Mouse (Mus musculus): Measurements from ENCODE around the gene Atxn1.

Atxn1 gene

GRCm38 (mm10) chr13:45894234-45894633 lies 70.6 kb downstream of the Atxn1 start:
- no peak for DNase-seq

- no peak for DNase-seq
Measured at GRCm38 (mm10) chr13:45891073-45891472, 73.7 kb downstream of the Atxn1 start.

- DNase-seq: no peak
Measured at GRCm38 (mm10) chr13:45888953-45889749, 75.7 kb downstream of the Atxn1 start.

GRCm38 (mm10) chr13:45884878-45885277 lies 79.9 kb downstream of the Atxn1 start:
- no peak for DNase-seq

- no peak for DNase-seq
Measured at GRCm38 (mm10) chr13:45883791-45884238, 81.0 kb downstream of the Atxn1 start.

GRCm38 (mm10) chr13:45882976-45883440 lies 81.8 kb downstream of the Atxn1 start:
- DNase-seq: no peak

- no peak for DNase-seq
Measured at GRCm38 (mm10) chr13:45880543-45880845, 84.3 kb downstream of the Atxn1 start.

GRCm38 (mm10) chr13:45879746-45880542 lies 84.9 kb downstream of the Atxn1 start:
- no peak for DNase-seq

- no peak for DNase-seq
Measured at GRCm38 (mm10) chr13:45876939-45877338, 87.9 kb downstream of the Atxn1 start.

- no peak for DNase-seq
Measured at GRCm38 (mm10) chr13:45876368-45876760, 88.4 kb downstream of the Atxn1 start.

GRCm38 (mm10) chr13:45875686-45876367 lies 89.0 kb downstream of the Atxn1 start:
- no peak for DNase-seq

- no peak for DNase-seq
Measured at GRCm38 (mm10) chr13:45874196-45874595, 90.6 kb downstream of the Atxn1 start.

- no peak for DNase-seq
Measured at GRCm38 (mm10) chr13:45872966-45873365, 91.8 kb downstream of the Atxn1 start.

- DNase-seq: no peak
Measured at GRCm38 (mm10) chr13:45872041-45872746, 92.6 kb downstream of the Atxn1 start.

GRCm38 (mm10) chr13:45871554-45871953 lies 93.3 kb downstream of the Atxn1 start:
- DNase-seq: no peak

- DNase-seq: no peak
Measured at GRCm38 (mm10) chr13:45868886-45869285, 95.9 kb downstream of the Atxn1 start.

- DNase-seq: no peak
Measured at GRCm38 (mm10) chr13:45867273-45867672, 97.5 kb downstream of the Atxn1 start.

GRCm38 (mm10) chr13:45866615-45867245 lies 98.1 kb downstream of the Atxn1 start:
- no peak for DNase-seq

- DNase-seq: no peak
Measured at GRCm38 (mm10) chr13:45865620-45866019, 99.2 kb downstream of the Atxn1 start.

- no peak for DNase-seq
Measured at GRCm38 (mm10) chr13:45863779-45864178, 101.0 kb downstream of the Atxn1 start.

- DNase-seq: no peak
Measured at GRCm38 (mm10) chr13:45861885-45862605, 102.8 kb downstream of the Atxn1 start.

Data from cerebellum, adult 9-11 months (tissue).